9 mouse cellular contexts compared by ENCODE assay signal in the genomic region with DNA sequence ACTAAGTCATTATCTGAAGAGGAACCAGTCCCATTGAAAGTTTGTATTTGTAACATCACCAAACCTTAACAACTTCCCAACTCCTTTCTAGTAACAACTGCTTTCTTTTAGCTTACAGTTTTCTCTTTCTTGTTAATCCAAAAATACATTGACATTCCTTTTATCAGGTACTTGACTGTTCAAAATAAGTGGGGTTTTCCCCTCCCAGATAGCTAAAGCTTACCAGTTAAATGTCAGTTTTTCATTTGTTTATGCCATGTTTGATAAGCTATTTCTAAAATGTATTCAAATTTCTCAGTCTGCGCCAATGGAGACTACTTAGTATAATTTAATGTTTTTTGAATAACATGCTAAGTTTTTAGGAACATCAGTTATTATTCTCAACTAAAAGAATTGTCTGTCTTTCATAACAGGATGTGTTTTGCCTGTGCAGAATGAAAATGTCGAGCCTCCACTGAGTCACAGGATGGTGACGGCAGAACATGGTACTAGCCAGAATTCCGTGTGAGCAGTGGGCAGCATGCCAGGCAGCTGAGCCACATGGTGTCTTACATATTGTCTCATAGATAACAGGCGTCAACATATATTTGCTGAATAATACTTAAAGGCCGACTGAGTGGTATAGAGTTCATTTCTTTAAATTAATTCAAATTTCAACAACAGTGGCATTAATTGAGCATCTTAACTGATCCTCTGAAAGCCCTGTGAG.
DNase-seq lines count a peak whose midpoint lies in the region; ATAC-seq and TF ChIP-seq lines count a peak whose summit lies in the region.
"Had no signal": no experiment of that assay in that cellular context is flagged by ENCODE, and none has a peak within 500 bp of the region (broad histone marks: within the 10 kb centered on the region; RNA-seq: fewer than 3 reads in every experiment).

No protein-coding gene starts in this region.

- no peak overlapping the region for H3K4me3 ChIP-seq in left cerebral cortex, adult 2 months

- intact Hi-C loops in left cerebral cortex, adult 2 months (cut with DNase I) = no loop called here
- intact Hi-C loops in left cerebral cortex, postnatal 4 days (cut with DNase I) = no loop called here

- DNase-seq in left cerebral cortex, adult 2 months (ENCODE audit: extremely low spot score in 1 of 2, low spot score in 2 of 2) = peak; percentile 17 to 31
- DNase-seq in left cerebral cortex, adult 11 months (ENCODE audit: low spot score) = no peak
- peak; percentile 84 for DNase-seq in MN1 (ENCODE audit: low spot score)
- peak; percentile 51 for DNase-seq in left cerebral cortex, postnatal 4 days
- DNase-seq in heart, adult 11 months = no peak
- no peak for DNase-seq in lung, postnatal 14 days
- DNase-seq: kidney, postnatal 14 days; lung, adult 2 months had no signal

- peak; percentile 79 for ATAC-seq in erythroid progenitor cell, adult 5-6 weeks (replicated peaks; ENCODE audit: low FRiP score, poor library complexity, severe bottlenecking)

- TF ChIP-seq CTCF in left cerebral cortex, adult 2 months (IDR thresholded peaks at IDR 0.05) = no peak

- H3K27ac ChIP-seq in left cerebral cortex, adult 2 months = no peak overlapping the region

Comparison
In these comparisons a context has a peak if more than half of its experiments do, and no peak if none do; other contexts are left out.
1. DNase-seq: peak in left cerebral cortex, adult 2 months (2 of 2), MN1 (single experiment) and left cerebral cortex, postnatal 4 days (single experiment); none in left cerebral cortex, adult 11 months (single experiment), heart, adult 11 months (single experiment) and lung, postnatal 14 days (single experiment).